Mouse (Mus musculus) limb, embryonic 11.5 days (tissue): Measurements from ENCODE around the gene Trio. TPM values are rescaled to one million over a fixed set of nuclear protein-coding genes. Genes with fewer than 3 reads are reported as not detected.

Source experiments
- ATAC-seq: fragments of 200-750 bp; cut with Nextera tagmentation; 2 replicates; pipeline ENCODE4 v1.8.0; 2017; ENCODE audit warnings: low read depth; ENCODE audit not compliant: insufficient number of reproducible peaks, low FRiP score, low TSS enrichment
- DNase-seq: peaks from one replicate; pipeline ENCODE4 v3.0.0-alpha.2; 2015; ENCODE audit warnings: low spot score
- H3K27ac ChIP-seq: fragments of 300-500 bp; sonication (generic); replicated peaks from 2 replicates; pipeline ENCODE4 v1.5.1; 2014; ENCODE audit warnings: low read depth, mild to moderate bottlenecking, low read length
- H3K27me3 ChIP-seq: fragments of 300-500 bp; sonication (generic); 2 replicates; pipeline ENCODE4 v1.6.1; 2014; ENCODE audit warnings: mild to moderate bottlenecking, low read length, mixed read lengths; ENCODE audit not compliant: control insufficient read depth, insufficient read depth
- H3K36me3 ChIP-seq: fragments of 300-500 bp; sonication (generic); 2 replicates; pipeline ENCODE4 v1.6.1; 2014; ENCODE audit warnings: mild to moderate bottlenecking, low read length, moderate library complexity, mixed read lengths; ENCODE audit not compliant: control insufficient read depth, insufficient read depth
- H3K4me1 ChIP-seq: fragments of 300-500 bp; sonication (generic); 2 replicates; pipeline ENCODE4 v1.6.1; 2014; ENCODE audit warnings: low read length, mixed read lengths; ENCODE audit not compliant: control insufficient read depth, insufficient read depth
- H3K4me2 ChIP-seq: fragments of 300-500 bp; sonication (generic); 2 replicates; pipeline ENCODE4 v1.6.1; 2014; ENCODE audit warnings: low read depth, mild to moderate bottlenecking, moderate library complexity; ENCODE audit not compliant: severe bottlenecking
- H3K4me3 ChIP-seq: fragments of 300-500 bp; sonication (generic); 2 replicates; pipeline ENCODE4 v1.5.1; 2014; ENCODE audit warnings: low read depth, low read length
- H3K9ac ChIP-seq: fragments of 300-500 bp; sonication (generic); 2 replicates; pipeline ENCODE4 v1.6.1; 2014; ENCODE audit warnings: mild to moderate bottlenecking, low read length
- H3K9me3 ChIP-seq: fragments of 300-500 bp; sonication (generic); 2 replicates; pipeline ENCODE4 v1.6.1; 2016; ENCODE audit warnings: low read length; ENCODE audit not compliant: control insufficient read depth
- WGBS: fragments of 180-500 bp; shearing (Covaris S2); extraction: QIAGEN DNeasy Blood & Tissue Kit; methylation state at CpG from one replicate; pipeline ENCODE4 v1.1.7; 2014; 5-methylcytosine and 5-hydroxymethylcytosine counted together
- polyA plus RNA-seq: library from polyadenylated mRNA; unstranded; fragments of >200 nt; fragmentation: Nextera tagmentation; extraction: Ambion mirVana; gene quantifications from 2 replicates; pipeline ENCODE4 v1.2.1, GENCODE M21; 2014

Gene Trio
- polyA plus RNA-seq, 1 experiment from 2014 or later: 64.8 TPM

DNA sequence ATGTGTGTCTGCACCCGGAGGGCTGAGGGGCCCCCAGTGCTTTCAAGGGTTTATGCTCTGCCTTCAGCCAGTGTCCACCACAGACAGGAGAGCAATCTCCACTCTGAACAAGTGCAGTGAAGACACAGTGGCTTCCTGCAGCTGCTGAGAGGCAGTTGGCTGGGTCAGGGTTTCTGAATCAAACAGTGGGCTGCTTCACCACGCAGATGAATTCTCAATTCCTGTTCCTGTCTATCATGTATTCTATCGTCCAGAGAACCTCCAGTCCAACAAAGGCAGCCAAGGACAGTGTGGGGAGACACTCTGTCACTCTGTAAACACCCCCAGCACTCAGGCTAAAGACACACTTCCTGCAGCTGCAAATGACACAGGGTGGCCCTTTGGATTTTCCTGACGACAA lies 48.7 kb downstream of the Trio start:
- H3K4me3 ChIP-seq: no peak overlapping the region
- no peaks in the 10 kb centered on the region for H3K36me3 ChIP-seq
- DNase-seq: no peak
- ATAC-seq: no peak
- no peaks in the 10 kb centered on the region for H3K9me3 ChIP-seq
- H3K4me1 ChIP-seq: peaks cover 12% of the 10 kb centered on the region
- no peak overlapping the region for H3K9ac ChIP-seq
- no peak overlapping the region for H3K4me2 ChIP-seq
- no peak overlapping the region for H3K27ac ChIP-seq
- WGBS: 81% methylated on average over 4 of the region's 4 CpGs
- H3K27me3 ChIP-seq: no peaks in the 10 kb centered on the region

DNA sequence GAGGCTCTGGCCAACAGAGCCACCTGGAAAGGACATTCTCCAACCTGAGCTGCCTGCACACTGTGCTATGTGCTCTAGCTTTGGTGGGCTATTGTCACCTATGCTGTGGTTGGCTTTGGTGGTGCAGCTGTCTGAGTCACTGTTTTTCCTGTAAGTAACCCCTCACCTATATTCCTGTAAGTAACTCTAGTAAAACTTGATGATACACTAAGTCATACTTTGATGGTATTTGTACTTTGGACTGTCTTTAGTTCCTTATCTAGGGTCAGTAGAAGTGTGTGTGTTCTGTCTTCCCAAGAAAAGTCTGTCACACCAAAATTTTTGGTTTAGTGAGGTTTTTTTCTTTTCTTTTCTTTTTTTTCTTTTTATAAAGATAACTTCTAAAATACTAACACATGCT lies 49.3 kb downstream of the Trio start:
- Histone ChIP-seq H3K27me3 (no peaks in the 10 kb centered on the region), H3K27ac (no peak overlapping the region), H3K36me3 (no peaks in the 10 kb centered on the region), H3K9me3 (no peaks in the 10 kb centered on the region), H3K4me3 (no peak overlapping the region), H3K9ac (no peak overlapping the region), H3K4me2 (no peak overlapping the region), H3K4me1 (peaks cover 7% of the 10 kb centered on the region)
- no peak for DNase-seq
- ATAC-seq: no peak

DNA sequence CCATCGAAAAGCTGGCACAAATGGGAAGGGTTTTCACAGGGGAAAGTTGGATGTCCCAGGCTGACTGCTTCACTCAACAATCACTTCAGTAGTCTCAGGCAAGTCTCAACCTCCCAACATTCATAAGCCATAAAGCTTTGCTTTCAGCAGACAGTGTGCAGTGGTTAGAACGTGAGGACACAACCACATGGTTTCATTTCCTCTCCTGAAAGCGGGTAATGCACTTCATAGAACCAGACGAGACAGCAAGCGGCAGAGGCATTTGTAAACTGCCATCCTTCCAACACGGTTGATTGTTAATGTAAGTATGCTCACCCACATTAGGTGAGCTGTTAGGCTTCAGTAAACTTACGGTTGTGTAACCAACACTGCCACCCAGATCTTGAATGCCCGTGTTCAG lies 51.0 kb downstream of the Trio start:
- Histone ChIP-seq H3K4me3 (no peak overlapping the region), H3K27ac (no peak overlapping the region), H3K4me1 (0 out of 2 replicates have a peak, but pooled peaks cover under 1% of the 10 kb centered on the region), H3K27me3 (no peaks in the 10 kb centered on the region), H3K9me3 (no peaks in the 10 kb centered on the region), H3K4me2 (no peak overlapping the region), H3K9ac (no peak overlapping the region), H3K36me3 (no peaks in the 10 kb centered on the region)
- WGBS: 88% methylated on average over 8 of the region's 8 CpGs
- ATAC-seq: no peak
- DNase-seq: no peak

DNA sequence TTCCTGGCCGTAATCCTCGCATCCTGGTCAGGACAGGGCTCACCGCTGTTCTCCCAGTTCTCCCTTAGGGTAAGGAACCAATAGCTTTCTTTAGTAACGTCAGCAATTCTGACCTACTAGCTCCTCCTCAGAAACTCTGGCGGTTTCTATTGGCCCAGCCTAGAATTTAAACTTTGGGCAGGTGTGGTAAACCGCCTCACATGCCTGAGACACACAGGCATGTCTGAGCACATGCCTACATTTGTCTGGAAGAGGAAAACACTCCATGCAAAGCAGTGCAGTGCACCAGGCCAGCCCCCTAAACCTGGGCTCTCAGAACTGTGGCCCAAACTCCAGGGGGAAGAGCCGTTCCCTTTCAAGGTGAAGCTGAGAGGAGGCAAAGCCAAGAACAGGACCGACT lies 57.5 kb downstream of the Trio start:
- ATAC-seq (no peak), DNase-seq (no peak)
- Histone ChIP-seq H3K36me3 (no peaks in the 10 kb centered on the region), H3K9me3 (no peaks in the 10 kb centered on the region), H3K4me3 (no peak overlapping the region), H3K4me1 (peaks cover 10% of the 10 kb centered on the region), H3K9ac (no peak overlapping the region), H3K4me2 (no peak overlapping the region), H3K27me3 (no peaks in the 10 kb centered on the region), H3K27ac (no peak overlapping the region)
- WGBS: 78% methylated on average over 8 of the region's 8 CpGs

DNA sequence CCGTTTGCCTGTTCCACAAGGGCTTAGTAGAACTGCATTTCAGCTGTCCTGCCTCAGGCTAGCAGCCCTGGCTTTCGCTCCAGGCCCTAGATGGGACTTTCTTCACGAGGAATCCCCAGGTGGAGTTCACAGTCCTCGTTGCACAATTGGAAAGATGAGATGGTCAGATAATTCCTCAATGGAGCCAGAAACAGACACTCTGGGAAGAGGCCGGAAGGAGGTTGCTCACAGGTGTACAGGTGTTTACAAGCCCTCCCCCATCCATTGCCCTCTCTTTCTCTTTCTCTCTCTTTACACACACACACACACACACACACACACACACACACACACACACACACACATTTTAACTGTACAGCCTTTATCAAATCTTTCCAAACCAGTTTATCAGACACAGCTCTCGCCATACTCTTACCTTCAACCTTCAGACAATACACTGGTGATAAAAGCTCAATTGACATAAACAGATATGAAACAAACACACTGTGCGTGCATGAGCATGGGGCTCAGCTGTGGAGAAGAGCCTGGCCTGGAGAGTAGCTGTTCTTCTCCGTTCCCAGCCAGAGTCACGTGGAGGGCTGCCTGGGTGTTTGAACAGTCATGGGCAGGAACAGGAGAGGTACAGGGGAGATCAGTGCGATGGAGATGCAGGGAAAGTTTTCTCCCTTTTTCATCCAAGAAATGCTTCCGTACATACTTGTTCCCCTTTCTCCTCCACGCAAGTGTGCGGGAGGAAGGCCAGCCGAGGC lies 58.3 kb downstream of the Trio start:
- no peak for ATAC-seq
- Histone ChIP-seq H3K9me3 (no peaks in the 10 kb centered on the region), H3K36me3 (no peaks in the 10 kb centered on the region), H3K27ac (no peak overlapping the region), H3K9ac (no peak overlapping the region), H3K4me1 (peaks cover 13% of the 10 kb centered on the region), H3K27me3 (no peaks in the 10 kb centered on the region), H3K4me3 (no peak overlapping the region), H3K4me2 (no peak overlapping the region)
- 76% methylated on average over 14 of the region's 14 CpGs for WGBS
- DNase-seq: no peak

DNA sequence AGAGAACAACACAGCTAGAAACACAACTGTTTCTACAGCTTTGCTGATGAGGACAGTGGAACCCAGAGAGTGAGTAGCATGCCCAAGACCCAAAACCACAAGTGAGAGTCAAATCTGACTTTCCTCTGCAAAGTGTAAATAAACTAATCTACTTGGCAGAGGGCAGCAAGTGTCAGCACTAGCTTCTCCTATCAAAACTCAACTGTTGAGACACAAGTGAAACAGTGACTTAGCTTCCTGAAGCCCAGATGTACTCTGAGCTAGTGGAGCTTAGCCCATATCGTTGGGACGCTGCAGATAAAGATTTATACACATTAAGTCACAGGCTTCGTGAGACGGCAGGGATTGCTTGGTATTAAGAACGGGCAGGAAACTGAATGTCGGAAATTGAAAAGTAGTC lies 60.8 kb downstream of the Trio start:
- ATAC-seq (no peak), DNase-seq (no peak)
- Histone ChIP-seq H3K27ac (no peak overlapping the region), H3K4me2 (no peak overlapping the region), H3K9ac (no peak overlapping the region), H3K36me3 (no peaks in the 10 kb centered on the region), H3K4me1 (peaks cover 32% of the 10 kb centered on the region), H3K4me3 (no peak overlapping the region), H3K9me3 (no peaks in the 10 kb centered on the region), H3K27me3 (no peaks in the 10 kb centered on the region)
- WGBS: 86% methylated on average over 6 of the region's 6 CpGs

DNA sequence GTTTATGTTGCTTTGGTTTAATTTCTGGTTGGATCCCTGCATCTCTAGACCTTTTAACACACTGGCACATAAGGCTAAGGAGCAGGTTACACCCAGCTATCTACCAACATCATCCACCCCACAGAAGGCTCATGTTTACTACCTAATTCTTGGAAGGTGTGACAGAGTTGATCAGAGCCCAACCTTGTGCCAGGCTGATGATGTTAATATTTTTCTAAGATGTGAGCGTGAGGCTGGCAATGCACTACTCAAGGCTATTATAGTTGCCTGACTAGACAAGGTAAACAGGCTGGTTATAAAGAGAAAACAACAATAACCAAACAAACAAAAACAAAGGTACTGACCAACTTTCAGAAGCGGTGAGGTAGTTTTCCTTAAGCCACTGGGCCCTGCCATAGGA lies 62.1 kb downstream of the Trio start:
- Histone ChIP-seq H3K9ac (no peak overlapping the region), H3K4me3 (no peak overlapping the region), H3K27me3 (no peaks in the 10 kb centered on the region), H3K36me3 (no peaks in the 10 kb centered on the region), H3K4me1 (peaks cover 35% of the 10 kb centered on the region), H3K9me3 (no peaks in the 10 kb centered on the region), H3K27ac (no peak overlapping the region), H3K4me2 (no peak overlapping the region)
- no peak for ATAC-seq
- DNase-seq: no peak
- WGBS: 89% methylated on average over 2 of the region's 2 CpGs

DNA sequence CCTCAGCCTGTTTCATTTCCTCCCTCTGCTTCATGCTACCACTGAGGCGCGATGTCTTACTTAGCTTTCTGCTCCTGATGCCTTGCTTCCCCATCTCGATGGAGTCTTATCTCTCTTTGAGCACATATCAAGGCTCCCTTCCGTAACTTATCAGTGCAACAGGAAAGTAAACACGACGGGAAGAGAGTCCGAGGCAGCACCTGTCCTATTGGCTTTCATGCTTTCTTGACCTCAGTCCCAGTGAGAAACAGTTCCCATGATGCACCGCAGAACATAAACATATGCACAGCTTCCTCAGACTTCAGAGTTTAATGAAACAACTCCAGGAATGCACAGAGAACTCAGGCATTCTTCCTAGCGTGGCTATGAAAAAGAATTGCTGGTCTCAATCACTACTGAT lies 65.0 kb downstream of the Trio start:
- H3K27me3 ChIP-seq: no peaks in the 10 kb centered on the region
- no peak overlapping the region for H3K9ac ChIP-seq
- H3K9me3 ChIP-seq: no peaks in the 10 kb centered on the region
- H3K4me2 ChIP-seq: no peak overlapping the region
- 78% methylated on average over 9 of the region's 9 CpGs for WGBS
- peaks cover 25% of the 10 kb centered on the region for H3K4me1 ChIP-seq
- ATAC-seq (no peak), DNase-seq (no peak)
- no peak overlapping the region for H3K27ac ChIP-seq
- no peak overlapping the region for H3K4me3 ChIP-seq
- H3K36me3 ChIP-seq: no peaks in the 10 kb centered on the region

DNA sequence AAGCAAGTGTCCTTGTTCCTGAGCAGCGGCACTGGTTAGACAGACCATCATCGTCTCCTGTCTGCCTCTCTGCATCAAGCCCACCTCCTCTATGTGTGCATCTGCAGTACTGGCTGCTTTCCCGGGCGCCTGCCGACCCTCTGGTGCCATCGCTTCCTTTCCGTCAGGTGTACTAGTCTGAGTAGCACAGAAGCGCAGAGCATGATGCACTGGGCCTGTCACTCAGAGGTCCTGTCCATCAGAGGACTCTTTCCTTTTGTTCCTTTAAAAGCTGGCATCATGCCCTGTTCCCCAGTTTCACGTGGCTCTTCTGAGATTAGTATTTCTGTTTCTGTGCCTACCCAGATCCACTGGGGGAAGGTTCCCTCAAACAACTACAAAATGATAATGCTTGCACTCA lies 67.8 kb downstream of the Trio start:
- H3K4me2 ChIP-seq: no peak overlapping the region
- no peaks in the 10 kb centered on the region for H3K36me3 ChIP-seq
- H3K27me3 ChIP-seq: no peaks in the 10 kb centered on the region
- peaks cover 25% of the 10 kb centered on the region for H3K4me1 ChIP-seq
- H3K9me3 ChIP-seq: no peaks in the 10 kb centered on the region
- DNase-seq (no peak), ATAC-seq (no peak)
- no peak overlapping the region for H3K27ac ChIP-seq
- H3K4me3 ChIP-seq: no peak overlapping the region
- 87% methylated on average over 9 of the region's 9 CpGs for WGBS
- H3K9ac ChIP-seq: no peak overlapping the region
